Mouse (Mus musculus): ENCODE data around the gene Vps13d.

DNA sequence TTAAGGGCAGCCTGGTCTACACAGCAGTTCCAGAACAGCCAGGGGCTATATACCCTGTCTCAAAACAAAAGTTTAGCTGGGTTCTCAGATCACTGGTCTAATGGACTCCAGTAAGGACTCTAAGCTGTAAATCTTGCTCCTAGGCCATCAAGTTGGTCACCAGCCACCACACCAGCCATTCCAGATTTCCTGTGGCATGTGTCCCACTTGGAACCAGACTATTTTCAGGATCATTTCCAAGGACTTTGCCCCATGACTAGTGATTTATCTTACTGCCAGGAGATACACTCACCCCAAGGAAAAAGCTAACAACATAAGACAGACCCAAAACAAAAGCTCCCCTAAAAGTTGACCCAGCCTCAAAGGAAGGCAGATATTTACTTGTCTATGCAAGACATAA is 2.1 kb downstream of the Vps13d start:
- no peak for TF ChIP-seq CTCF (IDR thresholded peaks at IDR 0.05; ENCODE audit: insufficient read depth, low read depth, low read length)
- no peak for TF ChIP-seq POLR2A (IDR thresholded peaks at IDR 0.05; ENCODE audit: insufficient read depth, low read depth, low read length)
